Mouse (Mus musculus) megakaryocyte, embryonic 14.5 days (primary cell): ENCODE data around the gene Slc16a9.

ENCODE experiments used
- FLI1 ChIP-seq: IDR thresholded peaks from 2 replicates; pipeline ENCODE4 v1.6.1; 2012; ENCODE audit warnings: low read length, inconsistent platforms, mixed read lengths
- GATA1 ChIP-seq: IDR thresholded peaks from 3 replicates; pipeline ENCODE4 v1.6.1; 2012; ENCODE audit warnings: mixed read lengths, low read length, inconsistent platforms, borderline replicate concordance

DNA sequence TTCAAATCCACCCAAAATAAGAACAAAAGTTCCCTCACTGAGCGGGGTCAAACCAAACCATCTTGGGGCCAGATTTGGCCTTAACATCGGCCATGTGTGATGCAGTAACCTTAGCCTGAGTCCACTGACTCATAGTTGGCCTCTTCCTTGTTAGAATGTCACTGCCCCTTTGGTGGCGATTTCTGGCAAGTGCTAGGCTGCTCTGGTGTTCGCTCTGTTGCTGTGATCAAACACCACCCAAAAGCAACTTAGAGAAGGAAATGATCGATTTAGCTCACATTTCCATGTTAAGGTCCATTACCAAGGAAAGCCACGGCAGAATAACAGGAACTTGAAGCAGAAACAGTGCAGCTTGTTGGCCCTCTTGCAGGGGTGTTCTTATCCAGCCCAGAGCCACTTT is 5.9 kb downstream of the Slc16a9 start:
- no peak for TF ChIP-seq GATA1
- no peak for TF ChIP-seq FLI1
